Mouse (Mus musculus) heart, postnatal 0 days (tissue): Measurements from ENCODE around the gene Tmem44. TPM values are rescaled to one million over a fixed set of nuclear protein-coding genes. Genes with fewer than 3 reads are reported as not detected.

Source experiments
- polyA plus RNA-seq: library from polyadenylated mRNA; unstranded; fragments of >200 nt; fragmentation: Nextera tagmentation; extraction: Ambion mirVana; gene quantifications from 2 replicates; pipeline ENCODE4 v1.2.1, GENCODE M21; 2015
- total RNA-seq: library from RNA; depleted of rRNA; stranded (reverse); fragments of >200 nt; gene quantifications from 2 replicates; pipeline ENCODE4 v1.2.3, GENCODE M21; 2014; ENCODE audit warnings: low replicate concordance; rRNA removed

Gene Tmem44
- total and polyA plus RNA-seq, 2 experiments from 2014 or later, result 14.6 to 31.1 TPM

Other genes with a start within 250 kb of the Tmem44 start
- 0.53 TPM in 1 of 2 replicates, not detected in the other for gene Gp5, start 240.1 kb downstream of the Tmem44 start, total RNA-seq
- 0.19 and 0.36 TPM in 2 replicates for gene Gp5, start 240.1 kb downstream of the Tmem44 start, polyA plus RNA-seq
- gene Atp13a3, start 144.9 kb downstream of the Tmem44 start, total RNA-seq, result 27.1 and 34.4 TPM in 2 replicates
- gene Atp13a3, start 144.9 kb downstream of the Tmem44 start, polyA plus RNA-seq, result 3.9 and 4.5 TPM in 2 replicates
- 11.6 and 15.8 TPM in 2 replicates for gene Lsg1, start 36.8 kb upstream of the Tmem44 start, total RNA-seq
- gene Lsg1, start 36.8 kb upstream of the Tmem44 start, polyA plus RNA-seq, result 29.9 and 32.8 TPM in 2 replicates
- 40.6 and 46.0 TPM in 2 replicates for gene Fam43a, start 48.9 kb upstream of the Tmem44 start, total RNA-seq
- gene Fam43a, start 48.9 kb upstream of the Tmem44 start, polyA plus RNA-seq, result 16.2 and 17.1 TPM in 2 replicates